Mouse (Mus musculus) embryonic facial prominence, embryonic 12.5 days (tissue): ENCODE measurements around the gene Klf13. TPM values are rescaled to one million over a fixed set of nuclear protein-coding genes. Genes with fewer than 3 reads are reported as not detected.

Experiments
- ATAC-seq: fragments of 200-750 bp; cut with Nextera tagmentation; 2 replicates; pipeline ENCODE4 v1.8.0; 2017; ENCODE audit not compliant: insufficient number of reproducible peaks, insufficient read depth, low FRiP score, low TSS enrichment
- H3K27ac ChIP-seq: fragments of 300-500 bp; sonication (generic); 2 replicates; pipeline ENCODE4 v1.5.1; 2016; ENCODE audit warnings: mild to moderate bottlenecking
- H3K27me3 ChIP-seq: fragments of 300-500 bp; sonication (generic); 2 replicates; pipeline ENCODE4 v1.6.1; 2016; ENCODE audit warnings: mild to moderate bottlenecking, moderate library complexity
- H3K36me3 ChIP-seq: fragments of 300-500 bp; sonication (generic); 2 replicates; pipeline ENCODE4 v1.6.1; 2016; ENCODE audit warnings: mild to moderate bottlenecking
- H3K4me1 ChIP-seq: fragments of 300-500 bp; sonication (generic); 2 replicates; pipeline ENCODE4 v1.6.1; 2016
- H3K4me2 ChIP-seq: fragments of 300-500 bp; sonication (generic); replicated peaks from 2 replicates; pipeline ENCODE4 v1.6.1; 2016; ENCODE audit warnings: mild to moderate bottlenecking, moderate library complexity
- H3K4me3 ChIP-seq: fragments of 300-500 bp; sonication (generic); 2 replicates; pipeline ENCODE4 v1.5.1; 2016; ENCODE audit warnings: mild to moderate bottlenecking
- H3K9ac ChIP-seq: fragments of 300-500 bp; sonication (generic); 2 replicates; pipeline ENCODE4 v1.6.1; 2016; ENCODE audit warnings: mild to moderate bottlenecking, moderate library complexity
- H3K9me3 ChIP-seq: fragments of 300-500 bp; sonication (generic); 2 replicates; pipeline ENCODE4 v1.6.1; 2016; ENCODE audit warnings: mild to moderate bottlenecking, moderate library complexity
- WGBS: fragments of 180-500 bp; shearing (Covaris S2); methylation state at CpG from one replicate; pipeline ENCODE4 v1.1.7; 2016; 5-methylcytosine and 5-hydroxymethylcytosine counted together
- polyA plus RNA-seq: library from polyadenylated mRNA; unstranded; fragments of >200 nt; fragmentation: Nextera tagmentation; extraction: Ambion mirVana; gene quantifications from 2 replicates; pipeline ENCODE4 v1.2.1, GENCODE M21; 2016

Klf13 gene
- polyA plus RNA-seq, 1 experiment from 2014 or later: 21.4 TPM

DNA sequence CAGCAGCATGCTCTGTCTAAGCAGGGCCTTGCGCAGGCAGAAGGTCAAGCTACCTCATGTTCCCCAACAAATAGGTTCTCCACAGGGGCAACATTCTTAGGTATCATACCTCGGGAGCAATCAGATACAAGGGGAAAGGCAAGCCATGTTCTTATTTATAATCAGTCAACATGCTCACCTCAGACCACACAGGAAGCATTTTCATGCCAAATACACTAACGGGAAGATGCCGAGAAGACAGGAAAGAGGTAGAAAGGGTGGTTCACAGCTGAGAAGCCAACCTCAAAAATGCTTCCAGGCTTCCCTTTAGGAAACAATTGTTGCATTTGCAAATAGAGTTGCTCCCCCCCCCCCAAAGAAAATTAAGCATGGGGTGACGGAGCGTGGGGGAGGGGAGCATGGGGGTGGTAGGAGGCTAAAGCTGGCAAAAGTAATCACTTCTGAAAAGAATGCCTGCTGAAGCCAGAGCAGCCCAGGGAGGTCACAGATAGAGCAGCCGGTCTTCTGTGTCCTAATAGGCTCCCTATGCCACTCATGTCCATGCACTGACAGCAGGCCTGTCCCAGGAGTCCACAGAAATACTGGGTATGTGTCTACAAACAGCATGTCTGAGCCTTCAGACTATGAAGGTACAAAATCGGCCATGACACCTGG, 16.7 kb downstream of the Klf13 start:
- Histone ChIP-seq H3K27ac (no peak overlapping the region), H3K4me1 (peaks cover 22% of the 10 kb centered on the region), H3K27me3 (no peaks in the 10 kb centered on the region), H3K4me2 (no peak overlapping the region), H3K36me3 (no peaks in the 10 kb centered on the region), H3K4me3 (no peak overlapping the region), H3K9me3 (no peaks in the 10 kb centered on the region), H3K9ac (no peak overlapping the region)
- WGBS: 75% methylated on average over 8 of the region's 8 CpGs
- ATAC-seq: no peak

GRCm38 (mm10) chr7:63918771-63919768, 19.6 kb downstream of the Klf13 start:
- Histone ChIP-seq H3K4me2 (no peak overlapping the region), H3K4me3 (no peak overlapping the region), H3K9ac (no peak overlapping the region), H3K27ac (no peak overlapping the region), H3K9me3 (no peaks in the 10 kb centered on the region), H3K27me3 (no peaks in the 10 kb centered on the region), H3K36me3 (no peaks in the 10 kb centered on the region), H3K4me1 (peaks cover 4% of the 10 kb centered on the region)
- no peak for ATAC-seq
- 86% methylated on average over 12 of the region's 12 CpGs for whole genome bisulfite sequencing

- peaks cover 12% of the 10 kb centered on the region for H3K4me1 ChIP-seq
- no peak overlapping the region for H3K4me2 ChIP-seq
- 69% methylated on average over 6 of the region's 6 CpGs for WGBS
- no peak overlapping the region for H3K4me3 ChIP-seq
- H3K9ac ChIP-seq: no peak overlapping the region
- no peak overlapping the region for H3K27ac ChIP-seq
- no peaks in the 10 kb centered on the region for H3K9me3 ChIP-seq
- no peak for ATAC-seq
- H3K36me3 ChIP-seq: no peaks in the 10 kb centered on the region
- no peaks in the 10 kb centered on the region for H3K27me3 ChIP-seq
Measured at GRCm38 (mm10) chr7:63917693-63918092, 21.0 kb downstream of the Klf13 start.

DNA sequence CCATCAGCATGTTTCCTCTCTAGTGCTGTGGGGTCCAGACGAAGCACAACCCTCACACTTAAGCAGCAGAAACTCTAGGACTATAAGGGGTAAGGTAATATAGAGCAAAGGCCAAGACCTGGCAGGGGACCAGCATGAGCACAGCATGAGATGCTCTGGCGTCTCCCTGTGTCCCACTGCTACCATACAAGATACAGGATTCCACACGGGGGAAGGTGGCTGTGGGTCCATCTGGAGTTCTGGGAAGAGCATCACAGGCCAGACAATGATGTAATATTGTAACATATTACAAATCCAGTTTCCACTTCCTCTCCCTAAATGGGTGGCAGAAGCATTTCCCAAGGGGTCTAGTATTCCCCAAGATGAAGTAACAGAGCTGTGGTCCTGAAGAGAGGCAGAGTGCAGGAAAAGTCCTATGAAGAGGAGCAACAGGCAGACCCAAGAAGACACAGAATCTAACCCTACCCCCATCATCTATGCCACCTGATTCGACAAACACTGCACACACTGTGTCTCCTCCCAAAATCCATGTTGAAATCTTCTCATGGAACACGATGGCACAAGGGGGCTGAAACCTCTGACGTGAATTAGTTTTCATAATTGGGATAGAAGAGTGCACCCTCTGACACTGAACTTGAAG, 22.3 kb downstream of the Klf13 start, which contains the start of gene E030018B13Rik:
Gene E030018B13Rik (plus strand): TSS at position 590 of the 640 bp plus-strand sequence.
- Histone ChIP-seq H3K9me3 (no peaks in the 10 kb centered on the region), H3K4me1 (peaks cover 25% of the 10 kb centered on the region), H3K27ac (no peak within 1 kb of the TSS), H3K4me3 (no peak within 1 kb of the TSS), H3K27me3 (no peaks in the 10 kb centered on the region), H3K4me2 (no peak within 1 kb of the TSS), H3K9ac (no peak within 1 kb of the TSS), H3K36me3 (no peaks in the 10 kb centered on the region)
- no peak for ATAC-seq
- whole genome bisulfite sequencing: 89% methylated on average over 6 of the region's 6 CpGs

GRCm38 (mm10) chr7:63914891-63915290, 23.8 kb downstream of the Klf13 start:
- Histone ChIP-seq H3K9ac (no peak overlapping the region), H3K4me1 (peaks cover 38% of the 10 kb centered on the region), H3K36me3 (no peaks in the 10 kb centered on the region), H3K27ac (no peak overlapping the region), H3K4me3 (no peak overlapping the region), H3K27me3 (no peaks in the 10 kb centered on the region), H3K9me3 (no peaks in the 10 kb centered on the region), H3K4me2 (no peak overlapping the region)
- 98% methylated on average over 2 of the region's 2 CpGs for WGBS
- no peak for ATAC-seq

- Histone ChIP-seq H3K4me1 (peaks cover 39% of the 10 kb centered on the region), H3K27ac (peak overlapping the region; percentile 43), H3K9ac (no peak overlapping the region), H3K27me3 (no peaks in the 10 kb centered on the region), H3K4me3 (no peak overlapping the region), H3K36me3 (no peaks in the 10 kb centered on the region), H3K9me3 (no peaks in the 10 kb centered on the region), H3K4me2 (no peak overlapping the region)
- 0 out of 2 replicates have a peak, but pooled peaks have one; percentile 17 for ATAC-seq
- 50% methylated on average over 10 of the region's 10 CpGs for WGBS
Measured at GRCm38 (mm10) chr7:63913724-63914692, 24.7 kb downstream of the Klf13 start.

DNA sequence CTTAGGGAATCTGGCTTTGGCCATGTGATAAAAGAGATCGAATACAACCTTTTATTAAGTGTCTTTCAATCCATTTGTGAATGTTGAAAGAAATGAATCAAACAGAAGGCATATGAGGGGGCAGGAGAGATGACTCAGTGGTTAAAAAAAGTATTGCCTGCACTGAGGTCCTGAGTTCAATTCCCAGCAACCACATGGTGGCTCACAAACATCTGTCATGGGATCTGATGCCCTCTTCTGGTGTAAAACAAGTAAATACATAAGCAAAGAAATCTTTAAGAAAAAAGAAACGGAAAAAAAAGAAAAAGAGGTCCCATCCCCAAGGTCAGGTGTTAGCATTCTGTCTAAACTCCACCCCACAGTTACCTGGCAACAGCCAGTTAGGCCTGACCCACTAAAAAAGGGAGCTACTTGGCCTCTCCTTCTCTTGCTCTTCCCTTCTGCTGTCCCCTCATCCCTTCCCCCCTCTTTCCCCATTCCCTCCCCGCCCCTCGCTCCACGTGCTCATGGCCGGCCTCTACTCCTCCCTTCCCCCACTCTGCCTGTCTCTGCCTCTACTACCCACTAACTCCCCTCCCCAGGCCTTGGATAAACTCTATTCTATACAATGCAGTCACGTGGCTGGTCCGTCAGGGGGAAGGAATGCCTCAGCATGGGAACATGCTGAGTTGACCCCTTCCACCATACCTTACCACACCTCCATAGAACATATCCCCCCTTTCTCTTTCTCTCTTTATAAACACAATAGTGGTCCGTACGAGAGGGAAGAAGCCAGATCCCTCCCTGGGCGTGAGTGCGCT, 25.6 kb downstream of the Klf13 start:
- ATAC-seq: no peak

DNA sequence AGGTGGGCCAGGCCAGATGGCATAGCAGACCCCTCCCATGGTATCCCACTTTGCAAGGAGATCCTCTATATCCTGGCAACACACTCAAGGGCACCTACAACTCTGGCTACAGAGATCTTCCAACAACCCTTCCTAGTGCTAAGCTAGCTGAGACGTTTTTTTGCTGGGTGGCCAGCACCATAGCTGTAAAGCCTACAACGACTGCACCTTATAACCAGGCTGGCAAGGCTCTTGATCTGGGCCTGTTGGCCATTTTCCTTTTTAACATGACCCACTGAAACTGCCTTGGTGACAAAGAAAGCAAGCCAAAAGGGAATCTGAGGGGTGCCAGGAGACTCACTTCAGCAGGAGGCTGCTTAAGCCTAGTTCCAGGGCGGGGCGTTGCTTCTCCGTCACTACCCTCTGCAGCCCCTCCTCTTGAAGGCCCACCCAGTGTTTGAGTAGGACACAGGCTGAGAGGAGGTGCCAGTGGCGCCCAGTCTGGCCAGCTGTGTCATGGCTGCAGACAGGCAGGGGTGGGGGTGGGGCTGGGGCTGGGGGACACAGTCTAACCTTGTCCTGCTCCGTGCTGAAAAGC, 26.4 kb downstream of the Klf13 start:
- no peak overlapping the region for H3K27ac ChIP-seq
- no peaks in the 10 kb centered on the region for H3K36me3 ChIP-seq
- no peak overlapping the region for H3K4me2 ChIP-seq
- H3K9ac ChIP-seq: no peak overlapping the region
- no peaks in the 10 kb centered on the region for H3K27me3 ChIP-seq
- peaks cover 47% of the 10 kb centered on the region for H3K4me1 ChIP-seq
- H3K9me3 ChIP-seq: no peaks in the 10 kb centered on the region
- WGBS: 28% methylated on average over 7 of the region's 7 CpGs
- no peak for ATAC-seq
- H3K4me3 ChIP-seq: no peak overlapping the region

More for the DNA sequence above, 25.6 kb downstream of the Klf13 start:
- Histone ChIP-seq H3K27me3 (no peaks in the 10 kb centered on the region), H3K36me3 (no peaks in the 10 kb centered on the region), H3K9me3 (no peaks in the 10 kb centered on the region), H3K4me3 (no peak overlapping the region), H3K4me1 (peaks cover 47% of the 10 kb centered on the region), H3K27ac (peak overlapping the region; percentile 43; the same call in 1 of the 2 replicates), H3K4me2 (no peak overlapping the region), H3K9ac (no peak overlapping the region)
- WGBS: 32% methylated on average over 12 of the region's 12 CpGs

DNA sequence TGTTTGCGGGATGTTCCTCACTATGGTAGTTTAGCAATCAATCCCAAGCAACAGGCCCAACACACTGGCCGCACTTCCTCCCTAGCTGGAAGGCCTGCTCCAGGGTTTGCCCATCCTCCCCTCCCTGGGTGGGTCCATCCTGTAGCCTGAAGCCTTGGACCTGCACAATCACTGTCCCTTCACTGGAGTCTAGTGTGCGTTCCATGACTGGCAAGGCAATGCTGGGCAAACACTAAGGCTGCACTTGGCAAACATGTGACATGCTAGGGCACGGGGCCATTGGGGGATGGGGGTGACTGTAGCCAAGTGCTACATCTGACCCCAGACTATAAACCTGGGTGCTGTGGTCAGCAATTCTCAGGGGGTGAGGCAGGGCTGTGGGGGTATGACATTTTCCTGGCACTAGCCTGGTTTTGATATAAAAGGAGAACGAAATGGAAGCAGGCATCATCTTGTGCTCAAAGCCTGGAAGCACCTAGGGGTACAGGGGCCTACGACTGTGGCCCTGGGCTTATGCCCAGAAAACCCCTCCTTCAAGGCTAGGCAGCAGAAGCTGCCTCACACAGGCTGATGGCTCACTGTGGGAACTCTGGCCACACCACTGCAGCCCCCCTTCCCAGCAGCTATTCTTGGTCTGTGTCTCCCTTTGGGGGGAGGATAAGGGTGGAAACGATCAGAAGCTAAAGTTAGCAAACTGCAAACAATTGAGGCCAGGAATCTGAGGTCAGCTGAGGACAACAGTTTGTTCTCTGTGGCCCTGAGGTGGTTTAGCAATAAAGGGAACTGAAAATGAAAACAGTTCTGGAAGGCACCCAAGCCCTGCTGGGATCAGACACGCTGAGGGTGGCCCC, 27.1 kb downstream of the Klf13 start:
- Histone ChIP-seq H3K4me1 (peaks cover 47% of the 10 kb centered on the region), H3K9me3 (no peaks in the 10 kb centered on the region), H3K27ac (no peak overlapping the region), H3K4me3 (no peak overlapping the region), H3K27me3 (no peaks in the 10 kb centered on the region), H3K4me2 (no peak overlapping the region), H3K9ac (no peak overlapping the region), H3K36me3 (no peaks in the 10 kb centered on the region)
- WGBS: 50% methylated on average over 8 of the region's 8 CpGs
- no peak for ATAC-seq
